Mouse (Mus musculus): ENCODE results near the gene Nr1i3. TPM values are rescaled to one million over a fixed set of nuclear protein-coding genes. Genes with fewer than 3 reads are reported as not detected.
A peak's percentile ranks its signal among the peaks of the same experiment; 100 is the strongest.

The Nr1i3 gene
- polyA plus RNA-seq, 1 experiment, result not detected

DNA sequence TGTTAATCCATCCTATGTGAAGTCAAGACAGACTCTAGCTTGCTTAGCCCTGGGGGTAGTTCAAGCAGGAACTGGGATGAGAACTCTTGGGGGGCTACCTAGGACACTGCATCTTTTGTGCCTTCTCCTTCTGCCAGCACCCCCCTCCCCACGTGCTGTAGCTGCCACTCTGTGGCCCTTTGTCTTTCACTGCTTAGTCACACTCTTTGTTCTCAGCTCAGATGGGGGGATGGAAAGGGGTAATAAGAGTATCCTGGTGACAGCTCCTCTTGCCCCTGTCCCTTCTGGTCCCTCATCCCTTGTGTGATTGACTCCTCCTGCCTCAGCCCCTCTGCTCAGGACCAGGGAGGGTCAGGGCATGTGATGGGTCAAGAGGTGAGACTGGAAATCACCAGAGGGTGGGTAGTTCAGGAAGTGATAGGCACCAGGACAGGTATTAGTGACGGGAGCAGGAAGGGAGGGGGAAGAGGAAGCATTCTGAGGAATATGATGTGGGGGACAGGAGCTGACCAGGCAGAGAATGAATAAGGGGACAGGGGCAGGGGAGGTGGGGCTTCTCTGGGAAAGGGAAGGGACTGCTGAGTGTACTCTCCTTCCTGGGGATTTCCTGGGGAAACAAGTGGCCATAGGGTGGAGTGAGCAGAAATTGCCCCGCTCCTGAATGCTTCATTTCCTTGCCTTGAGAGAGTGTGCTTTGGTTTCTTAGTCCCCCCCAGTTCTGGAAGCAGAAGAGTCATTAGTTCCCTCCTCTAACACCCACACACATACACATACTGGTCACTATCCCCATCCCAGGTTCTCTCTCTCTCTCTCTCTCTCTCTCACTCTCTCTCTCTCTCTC is 34.8 kb downstream of the Nr1i3 start:
- peaks cover 34% of the 10 kb centered on the region for H3K4me1 ChIP-seq (ENCODE audit: control insufficient read depth, insufficient read depth, low read length)
- H3K4me3 ChIP-seq (ENCODE audit: insufficient read depth, low read length), result no peak overlapping the region
- TF ChIP-seq POLR2A (IDR thresholded peaks at IDR 0.05; ENCODE audit: borderline replicate concordance, low read depth, low read length) (no peak), CTCF (IDR thresholded peaks at IDR 0.05; ENCODE audit: low read depth, low read length) (no peak)
- no peak overlapping the region for H3K27ac ChIP-seq (ENCODE audit: insufficient read depth, low read depth, low read length)

DNA sequence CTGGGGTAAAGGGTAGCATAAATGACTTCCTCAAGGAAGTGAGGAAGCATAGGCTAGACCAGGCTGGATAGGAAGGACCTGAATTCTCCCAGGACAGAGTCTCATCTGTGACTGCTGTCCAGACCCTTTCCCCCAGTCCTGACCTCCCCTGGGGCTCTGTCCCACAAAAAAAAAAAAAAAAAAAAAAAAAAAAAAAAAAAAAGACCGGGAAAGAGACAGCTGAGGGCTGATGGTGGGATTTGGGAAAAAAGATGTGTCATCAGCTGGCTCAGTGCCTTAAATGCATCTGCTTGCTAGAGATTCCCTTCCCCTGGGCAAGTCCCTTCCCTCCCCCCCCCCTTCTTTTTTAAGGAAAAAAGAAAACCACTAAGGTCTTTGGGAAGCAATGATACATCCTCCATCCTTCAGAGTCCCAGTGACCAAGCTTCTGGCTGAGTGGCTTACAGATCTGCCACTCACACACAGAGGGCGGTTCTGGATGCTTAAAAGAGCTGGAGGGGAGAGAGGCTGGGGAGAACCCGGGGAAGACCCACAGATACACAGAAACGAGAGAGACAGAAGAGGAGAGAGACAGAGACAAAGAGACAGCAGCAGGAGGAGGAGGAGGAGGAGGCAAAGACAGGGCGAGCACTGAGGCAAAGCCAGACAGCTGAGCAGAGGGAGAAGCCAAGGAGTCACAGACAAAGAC is 36.3 kb downstream of the Nr1i3 start, which contains the start of gene Adamts4:
Gene Adamts4 (plus strand): TSS at position 509 of the 688 bp plus-strand sequence.
- no peak within 1 kb of the TSS for H3K27ac ChIP-seq (ENCODE audit: insufficient read depth, low read depth, low read length)
- TF ChIP-seq POLR2A (IDR thresholded peaks at IDR 0.05; ENCODE audit: borderline replicate concordance, low read depth, low read length), result no peak
- TF ChIP-seq CTCF (IDR thresholded peaks at IDR 0.05; ENCODE audit: low read depth, low read length), result no peak
- H3K4me1 ChIP-seq (ENCODE audit: control insufficient read depth, insufficient read depth, low read length), result peaks cover 34% of the 10 kb centered on the region
- no peak within 1 kb of the TSS for H3K4me3 ChIP-seq (ENCODE audit: insufficient read depth, low read length)

DNA sequence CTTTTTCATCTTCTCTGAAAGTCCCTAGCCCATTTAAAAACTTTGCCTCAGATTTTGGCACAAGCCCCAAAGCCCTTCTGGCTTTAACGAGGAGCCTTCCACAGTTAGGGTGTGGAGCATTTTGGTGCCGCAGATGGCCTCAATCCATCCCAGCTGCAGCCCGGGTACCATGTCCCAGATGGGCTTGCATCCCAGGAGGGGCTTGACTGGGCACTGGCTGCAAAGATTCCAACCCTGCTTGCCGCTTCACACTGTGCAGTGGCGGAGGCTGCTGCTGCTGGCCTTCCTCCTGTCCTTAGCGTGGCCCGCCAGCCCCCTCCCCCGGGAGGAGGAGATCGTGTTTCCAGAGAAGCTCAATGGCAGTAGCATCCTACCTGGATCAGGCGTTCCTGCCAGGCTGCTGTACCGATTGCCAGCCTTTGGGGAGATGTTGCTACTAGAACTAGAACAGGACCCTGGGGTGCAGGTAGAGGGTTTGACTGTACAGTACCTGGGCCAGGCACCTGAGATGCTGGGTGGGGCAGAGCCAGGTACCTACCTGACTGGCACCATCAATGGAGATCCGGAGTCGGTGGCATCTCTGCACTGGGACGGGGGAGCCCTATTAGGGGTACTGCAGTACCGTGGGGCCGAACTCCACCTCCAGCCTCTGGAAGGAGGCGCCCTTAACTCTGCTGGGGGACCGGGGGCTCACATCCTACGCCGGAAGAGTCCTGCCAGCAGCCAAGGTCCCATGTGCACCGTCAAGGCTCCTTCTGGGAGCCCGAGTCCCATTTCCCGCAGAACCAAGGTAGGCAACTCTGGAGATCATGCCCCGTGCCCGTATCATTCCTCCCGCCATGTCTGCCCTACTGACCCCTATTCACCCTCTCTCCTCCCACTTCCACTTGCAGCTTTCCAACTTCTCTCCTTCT is 37.2 kb downstream of the Nr1i3 start, which contains the start of gene Ndufs2:
Gene Ndufs2 (minus strand): TSS at position 709 of the 914 bp plus-strand sequence.
- TF ChIP-seq POLR2A (IDR thresholded peaks at IDR 0.05; ENCODE audit: borderline replicate concordance, low read depth, low read length), result no peak
- TF ChIP-seq CTCF (IDR thresholded peaks at IDR 0.05; ENCODE audit: low read depth, low read length), result no peak
- peaks cover 34% of the 10 kb centered on the region for H3K4me1 ChIP-seq (ENCODE audit: control insufficient read depth, insufficient read depth, low read length)
- H3K27ac ChIP-seq (ENCODE audit: insufficient read depth, low read depth, low read length), result no peak within 1 kb of the TSS
- no peak within 1 kb of the TSS for H3K4me3 ChIP-seq (ENCODE audit: insufficient read depth, low read length)

DNA sequence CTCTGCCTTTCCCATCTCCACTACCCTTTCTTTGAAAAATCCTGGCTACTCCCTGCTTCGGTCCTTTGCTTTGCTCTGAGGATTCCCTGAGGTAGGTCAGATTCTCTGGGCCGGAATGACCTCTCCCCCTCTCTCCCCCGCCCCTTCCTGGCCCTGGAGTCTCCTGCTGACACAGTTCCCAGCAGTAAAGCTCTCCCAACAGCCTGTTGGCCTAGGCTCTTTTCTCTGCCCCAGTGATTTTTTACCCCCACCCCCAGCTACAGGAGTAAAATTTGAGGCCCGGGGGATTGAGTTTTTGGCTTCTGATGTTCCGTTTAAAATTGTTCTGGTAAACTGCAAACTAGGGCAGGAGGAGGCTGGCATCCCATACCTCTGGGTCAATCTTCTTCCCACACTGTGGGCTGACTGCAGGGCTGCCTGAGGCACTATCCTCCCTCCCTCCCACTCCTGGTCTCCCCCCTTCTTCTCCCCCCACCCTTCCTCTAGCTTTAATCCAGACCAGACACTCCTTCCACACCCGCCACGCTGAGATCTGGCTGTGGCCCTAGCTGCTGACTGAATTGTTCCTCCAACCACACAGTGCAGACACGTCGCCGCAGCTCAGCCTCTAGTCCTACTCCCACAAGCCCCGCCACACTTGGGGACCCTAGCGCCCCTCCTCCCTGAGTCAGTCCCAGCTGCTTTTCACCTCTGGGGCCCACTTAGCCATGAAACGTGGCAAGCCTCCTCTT is 38.0 kb downstream of the Nr1i3 start:
- no peak for TF ChIP-seq CTCF (IDR thresholded peaks at IDR 0.05; ENCODE audit: low read depth, low read length)
- Histone ChIP-seq H3K27ac (ENCODE audit: insufficient read depth, low read depth, low read length) (no peak overlapping the region), H3K4me1 (ENCODE audit: control insufficient read depth, insufficient read depth, low read length) (peaks cover 30% of the 10 kb centered on the region), H3K4me3 (ENCODE audit: insufficient read depth, low read length) (no peak overlapping the region)

DNA sequence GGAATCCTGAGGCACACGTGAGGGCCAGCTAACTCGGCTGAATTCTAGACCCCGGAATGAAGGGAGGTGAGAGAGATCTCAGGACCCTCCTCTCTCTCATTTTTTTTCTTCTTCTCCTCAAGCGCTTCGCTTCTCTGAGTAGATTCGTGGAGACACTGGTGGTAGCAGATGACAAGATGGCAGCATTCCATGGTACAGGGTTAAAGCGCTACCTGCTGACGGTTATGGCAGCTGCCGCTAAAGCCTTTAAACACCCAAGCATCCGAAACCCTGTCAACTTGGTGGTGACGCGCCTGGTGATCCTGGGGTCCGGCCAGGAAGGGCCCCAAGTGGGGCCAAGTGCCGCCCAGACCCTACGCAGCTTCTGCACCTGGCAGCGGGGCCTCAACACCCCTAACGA is 38.6 kb downstream of the Nr1i3 start:
- H3K27ac ChIP-seq (ENCODE audit: insufficient read depth, low read depth, low read length), result no peak overlapping the region
- TF ChIP-seq POLR2A (IDR thresholded peaks at IDR 0.05; ENCODE audit: borderline replicate concordance, low read depth, low read length), result no peak
- TF ChIP-seq CTCF (IDR thresholded peaks at IDR 0.05; ENCODE audit: low read depth, low read length), result no peak
- H3K4me1 ChIP-seq (ENCODE audit: control insufficient read depth, insufficient read depth, low read length), result peaks cover 30% of the 10 kb centered on the region
- no peak overlapping the region for H3K4me3 ChIP-seq (ENCODE audit: insufficient read depth, low read length)

DNA sequence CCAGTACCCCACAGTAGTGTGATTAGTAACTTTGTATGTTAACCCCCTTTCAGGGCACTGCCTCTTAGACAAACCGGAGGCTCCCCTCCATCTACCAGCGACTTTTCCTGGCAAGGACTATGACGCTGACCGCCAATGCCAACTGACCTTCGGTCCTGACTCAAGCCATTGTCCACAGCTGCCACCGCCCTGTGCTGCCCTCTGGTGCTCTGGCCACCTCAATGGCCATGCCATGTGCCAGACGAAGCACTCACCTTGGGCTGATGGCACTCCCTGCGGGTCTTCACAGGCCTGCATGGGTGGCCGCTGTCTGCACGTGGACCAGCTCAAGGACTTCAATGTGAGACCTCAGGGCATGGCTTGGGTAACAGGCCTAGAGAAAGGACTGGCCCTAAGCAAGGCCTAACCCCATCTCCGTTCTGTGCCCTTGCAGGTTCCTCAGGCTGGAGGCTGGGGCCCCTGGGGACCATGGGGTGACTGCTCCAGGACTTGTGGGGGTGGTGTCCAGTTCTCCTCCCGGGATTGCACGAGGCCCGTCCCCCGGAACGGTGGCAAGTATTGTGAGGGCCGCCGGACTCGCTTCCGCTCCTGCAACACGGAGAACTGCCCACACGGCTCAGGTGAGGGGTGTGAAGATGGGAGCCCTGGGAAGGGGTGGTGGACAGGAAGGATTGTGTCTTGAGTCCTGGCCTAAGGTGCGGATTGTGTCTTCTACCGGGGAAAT is 42.5 kb downstream of the Nr1i3 start:
- TF ChIP-seq POLR2A (IDR thresholded peaks at IDR 0.05; ENCODE audit: borderline replicate concordance, low read depth, low read length), result no peak
- TF ChIP-seq CTCF (IDR thresholded peaks at IDR 0.05; ENCODE audit: low read depth, low read length), result no peak
- Histone ChIP-seq H3K27ac (ENCODE audit: insufficient read depth, low read depth, low read length) (no peak overlapping the region), H3K4me3 (ENCODE audit: insufficient read depth, low read length) (no peak overlapping the region), H3K4me1 (ENCODE audit: control insufficient read depth, insufficient read depth, low read length) (peaks cover 15% of the 10 kb centered on the region)

DNA sequence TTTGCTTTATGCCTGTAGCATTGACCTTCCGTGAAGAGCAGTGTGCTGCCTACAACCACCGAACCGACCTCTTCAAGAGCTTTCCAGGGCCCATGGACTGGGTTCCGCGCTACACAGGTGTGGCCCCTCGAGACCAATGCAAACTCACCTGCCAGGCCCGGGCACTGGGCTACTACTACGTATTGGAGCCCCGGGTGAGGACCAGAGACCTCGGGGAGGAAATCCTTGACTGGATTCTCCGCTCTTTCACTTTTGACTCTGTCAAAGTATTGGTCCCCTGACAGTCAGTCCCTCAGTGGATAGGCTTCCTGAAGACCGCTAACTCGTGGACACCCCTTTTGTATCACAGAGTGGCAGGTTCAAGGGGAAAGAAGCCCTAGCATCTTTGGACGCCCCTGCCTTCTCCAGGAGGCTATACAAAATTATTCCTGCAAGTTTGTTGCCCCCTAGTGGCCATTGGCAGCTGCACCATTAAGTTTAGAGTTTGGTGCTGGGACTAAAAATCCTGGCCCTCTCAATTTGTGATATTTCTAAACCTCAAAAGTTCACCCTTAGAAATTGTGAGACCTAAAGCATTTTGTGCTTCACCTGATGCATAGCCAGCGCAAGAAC is 43.3 kb downstream of the Nr1i3 start:
- TF ChIP-seq CTCF (IDR thresholded peaks at IDR 0.05; ENCODE audit: low read depth, low read length) (peak; percentile 58), POLR2A (IDR thresholded peaks at IDR 0.05; ENCODE audit: borderline replicate concordance, low read depth, low read length) (no peak)
- peaks cover 19% of the 10 kb centered on the region for H3K4me1 ChIP-seq (ENCODE audit: control insufficient read depth, insufficient read depth, low read length)
- H3K4me3 ChIP-seq (ENCODE audit: insufficient read depth, low read length), result no peak overlapping the region
- no peak overlapping the region for H3K27ac ChIP-seq (ENCODE audit: insufficient read depth, low read depth, low read length)

DNA sequence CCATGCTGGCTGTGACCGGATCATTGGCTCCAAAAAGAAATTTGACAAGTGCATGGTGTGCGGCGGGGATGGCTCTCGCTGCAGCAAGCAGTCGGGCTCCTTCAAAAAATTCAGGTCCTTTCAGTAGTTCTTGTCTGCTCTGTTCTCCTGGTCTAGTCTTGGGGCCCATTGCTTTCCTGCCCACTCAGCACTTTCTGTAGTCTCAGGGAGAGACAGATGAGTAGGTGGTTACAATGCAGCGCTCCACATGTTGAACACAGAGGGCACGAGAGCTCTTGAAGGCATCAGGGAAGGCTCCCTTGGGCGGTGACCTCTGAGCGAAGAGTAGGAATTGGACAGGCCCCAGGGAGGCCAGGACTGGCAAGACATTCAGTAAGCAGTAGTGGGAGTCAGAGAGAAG is 44.0 kb downstream of the Nr1i3 start:
- no peak for TF ChIP-seq POLR2A (IDR thresholded peaks at IDR 0.05; ENCODE audit: borderline replicate concordance, low read depth, low read length)
- TF ChIP-seq CTCF (IDR thresholded peaks at IDR 0.05; ENCODE audit: low read depth, low read length), result no peak
- H3K4me1 ChIP-seq (ENCODE audit: control insufficient read depth, insufficient read depth, low read length), result peaks cover 22% of the 10 kb centered on the region
- no peak overlapping the region for H3K27ac ChIP-seq (ENCODE audit: insufficient read depth, low read depth, low read length)
- no peak overlapping the region for H3K4me3 ChIP-seq (ENCODE audit: insufficient read depth, low read length)
